In the genomic region with DNA sequence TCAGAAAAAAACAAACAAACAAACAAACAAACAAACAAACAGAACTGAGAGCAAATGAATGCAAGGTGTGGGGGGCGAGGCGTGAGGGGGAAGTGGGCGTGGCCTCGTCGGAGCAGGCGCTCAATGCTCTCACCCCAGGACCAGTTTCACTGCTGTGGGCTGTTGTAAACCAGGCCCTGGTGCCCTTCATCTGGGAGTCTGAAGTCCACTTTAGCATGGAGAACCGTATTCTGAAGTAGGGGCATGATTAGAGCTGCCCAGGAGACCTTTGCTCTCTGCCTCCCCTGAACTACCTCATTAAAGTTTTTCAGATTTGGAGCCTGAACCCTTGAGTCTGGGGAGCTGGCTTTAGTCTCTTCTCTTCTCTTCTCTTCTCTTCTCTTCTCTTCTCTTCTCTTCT, we compare ENCODE assay signal across 25 mouse cellular contexts. TPM values are rescaled to one million over a fixed set of nuclear protein-coding genes. Genes with fewer than 3 reads are reported as not detected.
A peak's percentile ranks its signal among the peaks of the same experiment; 100 is the strongest.
DNase-seq lines count a peak whose midpoint lies in the region; ATAC-seq and TF ChIP-seq lines count a peak whose summit lies in the region.
"Had no signal": no experiment of that assay in that cellular context is flagged by ENCODE, and none has a peak within 500 bp of the region (broad histone marks: within the 10 kb centered on the region; RNA-seq: fewer than 3 reads in every experiment).

No protein-coding gene starts in this region.

- no peak overlapping the region for H3K9ac ChIP-seq in intestine, embryonic 15.5 days
- H3K9ac ChIP-seq in intestine, postnatal 0 days (ENCODE audit: low read depth, low read length): no peak overlapping the region
- H3K9ac ChIP-seq: forebrain, embryonic 13.5 days; heart, embryonic 13.5 days; hindbrain, embryonic 14.5 days had no signal

- no peaks in the 10 kb centered on the region for H3K36me3 ChIP-seq in kidney, adult 2 months (ENCODE audit: control insufficient read depth, insufficient read depth, low read length)
- no peaks in the 10 kb centered on the region for H3K36me3 ChIP-seq in intestine, embryonic 15.5 days
- no peaks in the 10 kb centered on the region for H3K36me3 ChIP-seq in intestine, postnatal 0 days (ENCODE audit: control insufficient read depth, insufficient read depth)
- H3K36me3 ChIP-seq: forebrain, embryonic 10.5 days; heart, embryonic 10.5 days; heart, embryonic 13.5 days had no signal

- TF ChIP-seq POLR2A in kidney, adult 2 months (IDR thresholded peaks at IDR 0.05; ENCODE audit: low read depth, low read length): no peak

- peak overlapping the region; percentile 3; the same call in 1 of the 2 replicates for H3K27ac ChIP-seq in kidney, adult 2 months (ENCODE audit: insufficient read depth, low read depth, low read length)
- no peak overlapping the region for H3K27ac ChIP-seq in intestine, embryonic 15.5 days
- H3K27ac ChIP-seq in intestine, postnatal 0 days (ENCODE audit: low read depth, low read length): no peak overlapping the region
- H3K27ac ChIP-seq: forebrain, embryonic 10.5 days; forebrain, embryonic 13.5 days; heart, embryonic 10.5 days; heart, embryonic 13.5 days; hindbrain, embryonic 14.5 days had no signal

- peaks cover 10% of the 10 kb centered on the region; the same call in 1 of the 2 replicates for H3K4me1 ChIP-seq in kidney, adult 2 months (ENCODE audit: control insufficient read depth, insufficient read depth, low read length)
- 0 out of 2 replicates have a peak, but pooled peaks cover 12% of the 10 kb centered on the region for H3K4me1 ChIP-seq in intestine, embryonic 15.5 days (replicated peaks)
- H3K4me1 ChIP-seq in intestine, postnatal 0 days (replicated peaks; ENCODE audit: control insufficient read depth, insufficient read depth, low read length): no peaks in the 10 kb centered on the region

- peak; percentile 68 for ATAC-seq in intestine, embryonic 15.5 days
- ATAC-seq in intestine, postnatal 0 days: peak; percentile 76
- ATAC-seq: CD4-positive, CD25-positive, alpha-beta regulatory T cell, adult 4 months; forebrain, embryonic 13.5 days; forebrain, embryonic 16.5 days; Patski had no signal

- DNase-seq in kidney, adult 2 months: peak; percentile 85
- no peak for DNase-seq in kidney, adult 18-20 months
- peak; percentile 53 for DNase-seq in kidney, postnatal 14 days
- DNase-seq in kidney, postnatal 4 days: no peak
- DNase-seq in layer of hippocampus, postnatal 25 days (ENCODE audit: extremely low spot score in 1 of 2, low spot score in 1 of 2): no peak
- DNase-seq in gastrocnemius, postnatal 10 days: no peak
- DNase-seq: adrenal gland, postnatal 10 days; adrenal gland, postnatal 36 days; cerebellum, adult 18-20 months; cerebellum, adult 9-10 months; cerebellum, postnatal 14 days; gastrocnemius, postnatal 14 days; heart, adult 18-20 months; heart, postnatal 14 days; heart, postnatal 4 days had no signal

- H3K4me2 ChIP-seq in intestine, embryonic 15.5 days (replicated peaks): no peak overlapping the region
- H3K4me2 ChIP-seq in intestine, postnatal 0 days (replicated peaks; ENCODE audit: low read depth): no peak overlapping the region
- H3K4me2 ChIP-seq: forebrain, embryonic 13.5 days; heart, embryonic 13.5 days; hindbrain, embryonic 14.5 days had no signal

- H3K27me3 ChIP-seq in kidney, adult 2 months (replicated peaks; ENCODE audit: control insufficient read depth, insufficient read depth, low read length): no peaks in the 10 kb centered on the region
- no peaks in the 10 kb centered on the region for H3K27me3 ChIP-seq in intestine, embryonic 15.5 days (replicated peaks)
- no peaks in the 10 kb centered on the region for H3K27me3 ChIP-seq in intestine, postnatal 0 days (replicated peaks; ENCODE audit: control insufficient read depth, insufficient read depth, low read length)
- H3K27me3 ChIP-seq: forebrain, embryonic 13.5 days; heart, embryonic 13.5 days; Patski had no signal

- no peak for TF ChIP-seq CTCF in kidney, adult 2 months (conservative IDR thresholded peaks at IDR 0.05; ENCODE audit: insufficient read depth, insufficient read length, low read depth, low read length)
- no peak for TF ChIP-seq CTCF in intestine, postnatal 0 days (IDR thresholded peaks at IDR 0.05; ENCODE audit: low read depth)

- WGBS in kidney, adult 2 months: 50% methylated on average over 7 of the region's 7 CpGs
- WGBS in intestine, embryonic 15.5 days: 59% methylated on average over 7 of the region's 7 CpGs
- 38% methylated on average over 7 of the region's 7 CpGs for WGBS in intestine, postnatal 0 days

- no peaks in the 10 kb centered on the region for H3K9me3 ChIP-seq in intestine, embryonic 15.5 days
- no peaks in the 10 kb centered on the region for H3K9me3 ChIP-seq in intestine, postnatal 0 days (ENCODE audit: control insufficient read depth)
- H3K9me3 ChIP-seq: forebrain, embryonic 10.5 days; forebrain, embryonic 13.5 days; heart, embryonic 10.5 days; heart, embryonic 13.5 days had no signal

- no peak overlapping the region for H3K4me3 ChIP-seq in kidney, adult 2 months (ENCODE audit: insufficient read depth, low read depth, low read length)
- no peak overlapping the region for H3K4me3 ChIP-seq in intestine, embryonic 15.5 days (replicated peaks)
- H3K4me3 ChIP-seq in intestine, postnatal 0 days (ENCODE audit: low read depth, low read length): no peak overlapping the region
- H3K4me3 ChIP-seq: forebrain, embryonic 10.5 days; forebrain, embryonic 13.5 days; heart, embryonic 10.5 days; heart, embryonic 13.5 days had no signal

RNA-seq across cellular contexts. Expression of a gene that starts 40.8 kb away (rescaled TPM):
- 7.0 and 8.2 TPM in 2 replicates for polyA plus RNA-seq in kidney, adult 2 months (2012; rRNA removed)
- 3.3 and 3.7 TPM in 2 replicates for polyA plus RNA-seq in intestine, embryonic 15.5 days (2015; fragmentation: Nextera tagmentation; extraction: Ambion mirVana)
- 2.2 TPM in 2 replicates for polyA plus RNA-seq in intestine, postnatal 0 days (2015; fragmentation: Nextera tagmentation; extraction: Ambion mirVana)
- total RNA-seq in layer of hippocampus, postnatal 25 days (2021): 1 to 10 TPM; 2.6 to 5.4 TPM
- 10 to 100 TPM; 10.0 to 12.5 TPM for total RNA-seq in gastrocnemius, postnatal 10 days (2021)

Comparison
In these comparisons a context has a peak if more than half of its experiments do, and no peak if none do; other contexts are left out.
1. DNase-seq: peak in kidney, adult 2 months (single experiment) and kidney, postnatal 14 days (single experiment); none in kidney, adult 18-20 months (single experiment), kidney, postnatal 4 days (0 of 2), layer of hippocampus, postnatal 25 days (0 of 2) and gastrocnemius, postnatal 10 days (single experiment).